Mouse (Mus musculus) monocyte, adult 2 months (primary cell): ENCODE results near the gene Olfr385.
"Not testable (repeated sequence)": the region's sequence is repeated elsewhere in the genome, so short reads cannot be mapped to it uniquely, and the experiment has no call there.

Source experiments
- DNase-seq, 2 experiments: peaks; one replicate each; pipeline ENCODE4 v3.0.0; 2022; ENCODE audit warnings: low spot score in 2 of 2, low read depth in 1 of 2

The Olfr385 gene

GRCm38 (mm10) chr11:73592908-73593307 lies at the start of gene Olfr385:
Gene Olfr385 (minus strand): TSS chr11:73593008.
- no peak for DNase-seq

GRCm38 (mm10) chr11:73598294-73598693 lies 5.5 kb upstream of the Olfr385 start, which contains the start of gene Olfr384:
Gene Olfr384 (plus strand): TSS chr11:73598594.
- no peak for DNase-seq

GRCm38 (mm10) chr11:73583188-73583587 lies 9.6 kb downstream of the Olfr385 start:
- DNase-seq: not testable (repeated sequence)

- no peak for DNase-seq
Measured at GRCm38 (mm10) chr11:73579871-73580270, 12.9 kb downstream of the Olfr385 start.
